Mouse (Mus musculus) Muller cell, postnatal 12 days (primary cell): ENCODE data around the gene Gpn2.

ENCODE experiments used
- DNase-seq: peaks from one replicate; pipeline ENCODE4 v3.0.0-alpha.2; 2015; ENCODE audit errors: inconsistent ontology term

Gene Gpn2

GRCm38 (mm10) chr4:133624830-133625229 is 40.7 kb downstream of the Gpn2 start:
- no peak for DNase-seq

DNA sequence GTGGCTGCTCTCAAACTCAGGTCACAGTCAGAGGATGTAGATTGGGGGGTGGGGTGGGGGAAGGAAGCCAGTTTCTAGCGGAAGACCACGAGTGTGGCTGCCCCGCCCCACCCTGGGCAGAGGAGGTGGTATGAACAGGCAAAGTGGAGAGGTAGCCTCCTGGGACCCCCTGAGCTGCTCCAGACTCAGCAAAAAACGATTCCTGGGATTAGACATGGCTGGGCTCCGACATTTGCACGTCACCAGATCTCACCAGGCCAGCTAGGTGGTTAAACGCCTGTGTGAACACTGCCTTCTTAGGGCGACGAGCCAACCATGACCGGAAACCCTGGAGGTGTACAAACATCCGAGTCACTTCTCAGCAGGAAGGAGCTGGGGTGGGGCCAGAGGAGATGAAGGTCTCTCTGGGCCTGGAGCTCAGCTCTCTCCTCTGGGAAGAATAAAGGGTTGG is 41.5 kb downstream of the Gpn2 start:
- DNase-seq: no peak

DNA sequence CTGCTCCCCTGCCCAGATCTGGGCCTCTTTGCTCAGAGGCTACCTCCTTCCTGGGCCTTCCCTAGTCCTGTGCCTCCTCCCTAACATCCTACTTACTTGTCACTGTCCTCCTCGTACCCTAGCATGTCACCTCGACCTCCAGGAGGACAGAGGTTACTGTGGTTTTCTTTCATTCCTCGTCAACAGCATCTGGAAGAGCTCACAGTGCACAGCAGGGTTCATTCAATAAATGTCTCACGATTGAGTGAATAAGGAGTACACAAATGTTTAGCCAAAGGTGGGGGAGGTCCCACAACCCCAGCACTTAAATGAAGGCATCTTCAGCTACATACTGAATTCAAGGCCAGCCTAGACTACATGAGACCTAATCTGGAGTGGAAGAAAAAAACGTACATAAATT is 42.1 kb downstream of the Gpn2 start:
- no peak for DNase-seq

DNA sequence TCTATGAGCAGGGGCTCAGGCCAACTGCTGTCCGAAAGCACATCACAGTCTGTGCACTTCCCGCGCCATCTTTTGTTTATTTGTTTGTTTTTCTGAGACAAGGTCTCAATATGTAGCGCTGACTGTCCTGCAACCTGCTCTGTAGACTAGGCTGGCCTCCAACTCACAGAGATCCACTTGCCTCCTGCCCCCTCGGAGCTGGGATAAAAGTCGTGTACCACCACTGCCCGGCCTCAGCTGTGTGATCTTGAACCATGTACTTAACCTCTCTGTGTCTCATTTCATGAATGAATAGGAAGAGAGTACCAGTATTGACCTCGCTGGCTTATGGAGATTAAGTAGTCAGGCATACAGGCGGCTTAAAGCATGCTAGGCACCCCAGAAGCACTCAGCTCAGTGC is 42.5 kb downstream of the Gpn2 start:
- DNase-seq: no peak

- DNase-seq: peak; percentile 34
Measured at GRCm38 (mm10) chr4:133627039-133627438, 42.9 kb downstream of the Gpn2 start.

- DNase-seq: no peak
Measured at GRCm38 (mm10) chr4:133628517-133628916, 44.4 kb downstream of the Gpn2 start.

- DNase-seq: no peak
Measured at GRCm38 (mm10) chr4:133629191-133629590, 45.0 kb downstream of the Gpn2 start.

DNA sequence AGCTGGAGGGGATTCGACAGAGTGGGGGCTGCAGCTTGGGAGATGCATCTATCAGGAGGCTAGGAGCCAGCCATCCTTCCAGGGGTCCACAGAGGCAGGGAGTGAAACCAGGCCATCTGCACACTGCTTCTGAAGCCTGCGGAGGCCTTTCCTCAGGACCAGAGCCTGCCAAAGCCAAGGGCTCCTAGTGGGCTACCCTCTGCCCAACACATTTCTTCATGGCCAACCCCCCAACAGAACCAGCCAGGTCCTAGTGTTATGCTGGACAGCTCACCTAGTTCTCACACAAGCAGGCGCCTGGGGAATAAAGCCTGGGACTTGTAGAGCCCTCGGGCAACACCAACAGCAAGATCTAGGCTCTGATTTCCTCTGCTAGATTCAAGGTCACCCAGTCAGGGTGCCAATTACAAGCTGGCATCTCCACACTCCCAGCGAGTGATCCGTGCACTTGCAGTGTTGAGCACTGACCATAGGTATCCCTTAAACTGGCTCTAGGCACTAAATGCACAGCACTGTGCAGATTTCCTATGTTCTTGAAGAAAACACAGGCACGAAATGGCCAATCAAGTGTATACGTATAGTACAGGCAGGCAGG is 46.3 kb downstream of the Gpn2 start:
- DNase-seq: no peak

DNA sequence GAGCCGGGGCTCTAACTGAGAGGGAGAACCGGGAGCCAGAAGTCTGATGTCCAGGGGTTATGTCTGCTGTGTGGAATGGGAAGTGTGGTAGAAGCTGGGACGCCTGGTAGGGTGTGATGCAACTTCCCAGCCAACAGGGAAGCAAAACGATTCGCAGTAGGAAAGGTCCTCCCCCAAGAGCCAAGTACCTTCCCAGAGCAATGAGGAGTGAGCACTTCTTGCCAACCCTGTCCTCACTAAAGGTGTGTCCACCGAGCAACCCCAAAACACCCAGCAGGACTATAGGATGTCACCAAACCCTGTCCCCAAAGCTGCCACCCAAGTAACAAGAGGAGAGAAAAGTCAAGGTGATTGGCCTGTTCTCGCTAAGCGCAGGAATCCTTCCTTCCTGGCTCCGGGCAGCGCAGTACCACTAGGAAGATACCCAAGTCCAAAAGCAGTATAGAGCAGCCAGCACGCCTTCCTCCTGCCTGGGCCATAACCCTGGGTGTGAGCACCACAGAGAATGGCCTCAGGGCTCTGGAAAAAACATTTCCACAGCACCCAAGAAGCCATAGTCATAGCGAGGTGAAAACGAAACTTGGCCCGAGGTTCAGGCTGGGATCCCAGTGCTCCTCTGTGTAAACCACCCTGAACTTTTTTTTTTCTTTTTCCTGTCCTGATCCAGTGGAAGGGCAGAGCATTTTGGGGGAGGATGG is 47.1 kb downstream of the Gpn2 start:
- no peak for DNase-seq

DNA sequence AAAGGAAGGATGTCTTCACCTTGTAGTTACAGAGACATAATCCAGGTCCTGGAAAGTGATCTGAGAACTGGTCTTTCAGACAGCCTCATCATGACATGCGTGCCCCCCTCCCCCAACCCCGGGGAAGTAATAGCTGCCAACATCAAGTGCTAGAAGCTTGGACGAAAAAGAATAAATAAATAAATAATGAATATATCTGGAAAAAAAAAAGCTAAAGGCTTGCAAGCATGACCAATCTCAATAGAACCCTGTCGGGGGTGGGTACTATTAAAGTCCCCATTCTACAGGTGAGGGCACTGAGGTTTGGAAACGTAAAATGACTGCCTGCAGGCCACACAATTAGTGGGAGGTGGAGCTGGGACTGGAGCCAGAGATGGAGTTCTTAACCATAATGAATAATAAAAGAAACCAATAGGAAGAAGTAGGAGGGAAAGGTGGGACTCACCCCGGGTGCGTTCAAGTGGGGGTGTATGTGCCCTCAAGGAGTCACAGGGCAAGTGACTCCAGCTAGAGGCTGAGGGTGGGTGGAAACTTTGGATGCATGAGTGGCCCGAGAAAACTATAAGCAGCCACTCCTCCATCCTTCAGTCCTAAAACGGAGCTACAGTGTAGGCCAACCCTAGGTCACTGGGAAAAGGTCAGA is 47.7 kb downstream of the Gpn2 start:
- DNase-seq: peak; percentile 16

GRCm38 (mm10) chr4:133632483-133633327 is 48.5 kb downstream of the Gpn2 start:
- peak; percentile 61 for DNase-seq

DNA sequence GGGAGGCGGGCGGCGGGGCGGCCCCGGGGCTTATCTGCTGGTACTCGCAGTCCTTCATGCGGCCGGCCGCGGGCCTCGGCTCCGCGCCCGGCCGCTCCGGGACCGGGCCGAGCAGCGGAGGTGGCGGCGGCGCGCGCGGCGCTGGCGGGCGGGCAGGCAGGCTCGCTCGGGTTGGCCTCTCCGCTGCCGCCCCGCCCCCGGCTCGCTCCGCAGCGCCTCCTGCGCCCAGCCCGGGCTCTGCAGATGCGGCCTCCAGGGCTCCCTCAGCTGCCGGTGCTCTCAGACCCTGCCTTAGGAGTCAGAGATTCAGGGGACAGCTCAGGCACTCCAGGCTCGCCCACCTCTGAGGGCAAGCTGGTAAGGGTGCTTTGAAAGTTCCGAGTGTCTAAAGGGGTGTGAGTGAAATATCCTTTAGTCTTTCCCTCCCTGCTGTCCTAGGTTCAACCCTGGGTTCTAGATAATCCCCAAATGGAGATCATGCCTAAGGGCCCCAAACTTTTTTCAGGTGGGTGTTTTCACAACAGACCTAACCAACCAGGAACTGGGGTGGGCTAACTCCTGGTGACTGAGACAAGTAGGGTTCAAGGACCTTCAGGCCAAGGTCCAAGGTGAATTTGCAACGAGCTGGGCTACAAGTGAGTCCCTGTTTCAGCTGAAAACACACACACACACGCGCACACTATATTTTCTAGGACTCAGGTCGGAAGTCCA is 49.3 kb downstream of the Gpn2 start:
- DNase-seq: peak; percentile 90

DNA sequence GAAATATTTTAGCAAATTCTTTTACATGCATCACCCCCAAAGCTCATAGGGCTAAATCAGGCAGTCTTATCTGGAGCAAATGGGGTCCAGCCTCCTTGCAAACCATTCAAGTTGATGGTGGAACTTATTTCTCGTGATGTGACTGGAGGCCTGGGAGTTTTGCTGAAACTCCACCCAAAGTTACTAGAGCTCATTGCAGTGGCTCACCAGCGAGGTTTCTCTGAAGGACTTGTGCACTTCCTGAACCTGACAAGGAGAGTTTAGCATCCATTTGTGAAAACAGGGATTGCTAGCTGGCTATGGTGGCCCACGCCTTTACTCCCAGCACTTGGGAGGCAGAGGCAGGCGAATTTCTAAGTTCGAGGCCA is 49.9 kb downstream of the Gpn2 start:
- DNase-seq: no peak
